Mouse (Mus musculus): ENCODE measurements around the gene Adi1. TPM values are rescaled to one million over a fixed set of nuclear protein-coding genes. Genes with fewer than 3 reads are reported as not detected.
A peak's percentile ranks its signal among the peaks of the same experiment; 100 is the strongest.

The Adi1 gene
- total and polyA plus RNA-seq, 3 experiments = 18.1 to 54.8 TPM; not detected in 1

- TF ChIP-seq SIN3A (IDR thresholded peaks at IDR 0.05; ENCODE audit: low read length) (no peak), ELF1 (IDR thresholded peaks at IDR 0.05; ENCODE audit: low read depth, low read length) (no peak), SMC3 (IDR thresholded peaks at IDR 0.05; ENCODE audit: low read depth, low read length) (peak; percentile 87), RAD21 (IDR thresholded peaks at IDR 0.05; ENCODE audit: low read depth, low read length) (peak; percentile 82), CTCF (IDR thresholded peaks at IDR 0.05 in 2 of 3, conservative IDR thresholded peaks at IDR 0.05 in 1 of 3; ENCODE audit: control insufficient read depth in 1 of 3, insufficient read depth in 1 of 3, low read depth in 2 of 3, low read length in 3 of 3, poor library complexity in 1 of 3, severe bottlenecking in 1 of 3) (peak; percentile 72 to 95 (median 86)), TCF12 (IDR thresholded peaks at IDR 0.05; ENCODE audit: low read depth, low read length) (no peak), ZC3H11A (IDR thresholded peaks at IDR 0.05; ENCODE audit: low read depth, low read length) (peak; percentile 66), MYC (IDR thresholded peaks at IDR 0.05; ENCODE audit: low read depth, low read length) (peak; percentile 71; the same call in 1 of the 2 replicates)
- H3K9me3 ChIP-seq (replicated peaks; ENCODE audit: insufficient read depth, low read length) = no peaks in the 10 kb centered on the region
- H3K4me3 ChIP-seq (ENCODE audit: control insufficient read depth in 1 of 2, insufficient read depth in 1 of 2, low read depth in 2 of 2, low read length in 2 of 2) = no peak overlapping the region
- H3K79me2 ChIP-seq (ENCODE audit: control insufficient read depth, insufficient read depth, low read length, poor library complexity) = no peaks in the 10 kb centered on the region
- no peaks in the 10 kb centered on the region for H3K27me3 ChIP-seq (ENCODE audit: control insufficient read depth in 1 of 2, insufficient read depth in 2 of 2, low read length in 2 of 2)
- no peaks in the 10 kb centered on the region for H3K4me1 ChIP-seq (ENCODE audit: control insufficient read depth in 1 of 2, insufficient read depth in 2 of 2, low read length in 2 of 2)
- H3K27ac ChIP-seq (ENCODE audit: control insufficient read depth, low read depth, low read length) = no peak overlapping the region
- peak; percentile 73 for DNase-seq (ENCODE audit: low read depth, low spot score)
- peaks cover 0 to 2% of the 10 kb centered on the region in 2 experiments; a peak in 1 of 4 replicates for H3K36me3 ChIP-seq (ENCODE audit: control insufficient read depth in 1 of 2, insufficient read depth in 2 of 2, low read length in 2 of 2)
- no peak overlapping the region for H3K9ac ChIP-seq (ENCODE audit: control insufficient read depth, low read depth, low read length, poor library complexity, severe bottlenecking)
Measured at GRCm38 (mm10) chr12:28699656-28700055, 24.6 kb downstream of the Adi1 start.

- Histone ChIP-seq H3K79me2 (ENCODE audit: control insufficient read depth, insufficient read depth, low read length, poor library complexity) (no peaks in the 10 kb centered on the region), H3K27ac (ENCODE audit: control insufficient read depth, low read depth, low read length) (no peak overlapping the region), H3K4me3 (ENCODE audit: control insufficient read depth in 1 of 2, insufficient read depth in 1 of 2, low read depth in 2 of 2, low read length in 2 of 2) (no peak overlapping the region), H3K9me3 (replicated peaks; ENCODE audit: insufficient read depth, low read length) (no peaks in the 10 kb centered on the region), H3K36me3 (ENCODE audit: control insufficient read depth in 1 of 2, insufficient read depth in 2 of 2, low read length in 2 of 2) (peaks cover 0 to 2% of the 10 kb centered on the region in 2 experiments; a peak in 1 of 4 replicates), H3K9ac (ENCODE audit: control insufficient read depth, low read depth, low read length, poor library complexity, severe bottlenecking) (no peak overlapping the region), H3K4me1 (ENCODE audit: control insufficient read depth in 1 of 2, insufficient read depth in 2 of 2, low read length in 2 of 2) (no peaks in the 10 kb centered on the region), H3K27me3 (ENCODE audit: control insufficient read depth in 1 of 2, insufficient read depth in 2 of 2, low read length in 2 of 2) (no peaks in the 10 kb centered on the region)
- TF ChIP-seq TAL1 (IDR thresholded peaks at IDR 0.05; ENCODE audit: low read length) (no peak), ZMIZ1 (IDR thresholded peaks at IDR 0.05; ENCODE audit: low read depth, low read length) (no peak), TCF12 (IDR thresholded peaks at IDR 0.05; ENCODE audit: low read depth, low read length) (no peak)
- DNase-seq (ENCODE audit: low read depth, low spot score) = no peak
Measured at GRCm38 (mm10) chr12:28700101-28700511, 25.1 kb downstream of the Adi1 start.

GRCm38 (mm10) chr12:28700561-28701025 is 25.6 kb downstream of the Adi1 start:
- no peak for DNase-seq (ENCODE audit: low read depth, low spot score)
- TF ChIP-seq SIN3A (IDR thresholded peaks at IDR 0.05; ENCODE audit: low read length) (no peak), MAFK (IDR thresholded peaks at IDR 0.05; ENCODE audit: borderline replicate concordance, low read depth, low read length) (no peak), MYB (IDR thresholded peaks at IDR 0.05; ENCODE audit: low read depth, low read length) (no peak), CHD2 (IDR thresholded peaks at IDR 0.05; ENCODE audit: low read length) (no peak), MEF2A (IDR thresholded peaks at IDR 0.05; ENCODE audit: extremely low read depth, insufficient replicate concordance, low read depth, low read length, poor library complexity, severe bottlenecking) (no peak), UBTF (IDR thresholded peaks at IDR 0.05; ENCODE audit: borderline replicate concordance, insufficient read depth, low read depth, low read length) (no peak), MYC (IDR thresholded peaks at IDR 0.05; ENCODE audit: low read depth, low read length) (no peak), MXI1 (IDR thresholded peaks at IDR 0.05; ENCODE audit: low read depth, low read length) (no peak), TAL1 (IDR thresholded peaks at IDR 0.05; ENCODE audit: low read length) (no peak), USF1 (IDR thresholded peaks at IDR 0.05; ENCODE audit: low read depth, low read length) (no peak), TCF12 (IDR thresholded peaks at IDR 0.05; ENCODE audit: low read depth, low read length) (no peak), HCFC1 (IDR thresholded peaks at IDR 0.05; ENCODE audit: low read depth, low read length) (no peak), ZC3H11A (IDR thresholded peaks at IDR 0.05; ENCODE audit: low read depth, low read length) (no peak), MAZ (IDR thresholded peaks at IDR 0.05; ENCODE audit: low read depth, low read length) (no peak)
- H3K4me3 ChIP-seq (ENCODE audit: control insufficient read depth in 1 of 2, insufficient read depth in 1 of 2, low read depth in 2 of 2, low read length in 2 of 2) = no peak overlapping the region
- no peak overlapping the region for H3K9ac ChIP-seq (ENCODE audit: control insufficient read depth, low read depth, low read length, poor library complexity, severe bottlenecking)
- H3K4me1 ChIP-seq (ENCODE audit: control insufficient read depth in 1 of 2, insufficient read depth in 2 of 2, low read length in 2 of 2) = no peaks in the 10 kb centered on the region
- no peaks in the 10 kb centered on the region for H3K79me2 ChIP-seq (ENCODE audit: control insufficient read depth, insufficient read depth, low read length, poor library complexity)
- no peaks in the 10 kb centered on the region for H3K9me3 ChIP-seq (replicated peaks; ENCODE audit: insufficient read depth, low read length)
- H3K27ac ChIP-seq (ENCODE audit: control insufficient read depth, low read depth, low read length) = no peak overlapping the region
- H3K36me3 ChIP-seq (ENCODE audit: control insufficient read depth in 1 of 2, insufficient read depth in 2 of 2, low read length in 2 of 2) = peaks cover 0 to 2% of the 10 kb centered on the region in 2 experiments; a peak in 1 of 4 replicates
- no peaks in the 10 kb centered on the region for H3K27me3 ChIP-seq (ENCODE audit: control insufficient read depth in 1 of 2, insufficient read depth in 2 of 2, low read length in 2 of 2)

Measured in MEL (cell line).